Mouse (Mus musculus): ENCODE results near the gene Ush1g.

GRCm38 (mm10) chr11:115335223-115335622 is 13.4 kb upstream of the Ush1g start:
- no peak for TF ChIP-seq POLR2A (IDR thresholded peaks at IDR 0.05; ENCODE audit: insufficient read depth, low read length)
- no peak for TF ChIP-seq CTCF (IDR thresholded peaks at IDR 0.05; ENCODE audit: low read depth, low read length)

All from ES-Bruce4 (cell line).